Mouse (Mus musculus) R1 (cell line): ENCODE measurements at regions not wholly inside any gene's neighbourhood (a gene's known extent, or its start where the extent isn't known, plus 50 kb on each side); places are given as distances from the start of the nearest gene placed in this dataset.

Experiments
- DNase-seq: peaks from one replicate; pipeline ENCODE4 v3.0.0-alpha.2; 2018; ENCODE audit warnings: low read depth, low spot score

DNA sequence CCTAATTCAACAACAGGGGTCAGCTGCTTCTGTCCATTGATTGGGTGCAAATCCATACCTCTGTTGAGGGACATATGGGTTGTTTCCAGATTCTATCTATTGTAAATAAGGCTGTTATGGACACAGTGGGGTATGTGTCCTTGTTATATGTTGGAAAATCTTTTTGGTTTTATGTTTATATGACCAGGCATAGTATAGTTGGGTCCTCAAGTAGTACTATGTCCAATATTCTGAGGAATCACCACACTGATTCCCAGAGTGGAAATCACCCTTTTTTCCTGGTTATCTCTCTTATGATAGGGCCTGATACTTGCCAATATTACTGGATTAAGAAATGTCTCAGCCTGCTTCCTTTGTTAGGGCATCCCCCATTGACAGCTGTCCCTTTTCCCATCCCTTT, 1471.0 kb downstream of the Kcnt2 start:
- DNase-seq = no peak

GRCm38 (mm10) chr1:141717510-141717909, 1471.6 kb downstream of the Kcnt2 start:
- no peak for DNase-seq

DNA sequence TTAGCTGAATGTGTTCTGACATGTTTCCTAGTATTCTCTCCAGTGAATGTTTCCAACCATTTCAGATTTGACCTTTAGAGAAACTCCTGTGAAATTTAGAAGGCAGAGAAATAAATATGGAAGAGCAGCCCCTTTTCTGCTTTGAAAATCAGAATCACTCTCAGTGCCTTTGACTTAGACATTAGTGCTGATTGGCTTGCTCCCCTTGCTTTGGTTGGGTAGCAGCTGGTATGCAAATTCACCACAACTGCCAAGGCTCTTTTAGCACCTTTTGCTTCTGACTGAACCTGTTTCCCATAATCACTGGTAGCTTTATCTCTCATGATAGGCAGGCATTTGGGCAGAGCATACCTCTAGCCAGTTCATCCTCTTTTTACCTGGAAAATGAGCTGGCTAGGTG, 1495.3 kb downstream of the Kcnt2 start:
- DNase-seq = no peak

DNA sequence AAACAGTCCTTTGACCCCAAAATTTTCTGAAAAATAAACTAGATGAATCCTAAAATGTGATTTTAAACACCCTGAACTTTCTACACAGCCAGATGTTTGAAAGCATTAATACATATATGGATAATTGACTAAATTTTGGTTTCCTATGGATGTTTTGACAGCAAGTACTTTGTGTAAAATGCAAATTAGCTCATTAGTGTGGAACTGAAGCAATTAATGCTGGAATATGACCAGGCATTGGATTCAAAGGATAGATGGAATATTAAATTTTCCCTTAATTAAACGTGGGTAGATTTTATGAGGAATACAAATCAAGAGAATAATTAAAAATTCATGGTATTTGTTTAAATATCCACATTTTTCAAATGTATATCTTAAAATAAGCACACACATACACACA, 1530.1 kb downstream of the Kcnt2 start:
- DNase-seq = no peak

GRCm38 (mm10) chr1:141783367-141783766, 1537.4 kb downstream of the Kcnt2 start:
- DNase-seq = no peak

- no peak for DNase-seq
Measured at GRCm38 (mm10) chr1:141813315-141814158, 1567.6 kb downstream of the Kcnt2 start.

- no peak for DNase-seq
Measured at GRCm38 (mm10) chr1:141831444-141831843, 1585.5 kb downstream of the Kcnt2 start.

- no peak for DNase-seq
Measured at GRCm38 (mm10) chr1:141842547-141842946, 1596.6 kb downstream of the Kcnt2 start.

DNA sequence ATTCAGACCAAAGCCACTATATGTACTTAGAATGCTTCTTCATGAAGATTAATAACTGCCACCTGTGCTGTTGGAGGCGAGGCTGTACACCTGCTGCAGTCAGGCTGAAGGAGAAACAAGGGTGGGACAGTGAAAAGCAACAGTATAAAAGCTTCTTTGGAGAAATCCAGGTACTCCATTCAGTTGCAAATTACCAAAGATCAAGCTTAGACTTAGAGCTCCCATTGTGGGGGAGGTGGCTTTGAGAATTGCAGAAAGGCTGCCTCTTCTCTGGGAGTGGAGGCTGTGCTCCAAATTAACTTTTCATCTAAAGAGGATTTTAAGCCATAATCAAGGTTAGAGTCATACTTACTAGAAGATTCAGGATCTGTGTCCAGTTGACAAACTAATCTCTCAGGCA, 1607.9 kb downstream of the Kcnt2 start:
- DNase-seq = peak; percentile 80

DNA sequence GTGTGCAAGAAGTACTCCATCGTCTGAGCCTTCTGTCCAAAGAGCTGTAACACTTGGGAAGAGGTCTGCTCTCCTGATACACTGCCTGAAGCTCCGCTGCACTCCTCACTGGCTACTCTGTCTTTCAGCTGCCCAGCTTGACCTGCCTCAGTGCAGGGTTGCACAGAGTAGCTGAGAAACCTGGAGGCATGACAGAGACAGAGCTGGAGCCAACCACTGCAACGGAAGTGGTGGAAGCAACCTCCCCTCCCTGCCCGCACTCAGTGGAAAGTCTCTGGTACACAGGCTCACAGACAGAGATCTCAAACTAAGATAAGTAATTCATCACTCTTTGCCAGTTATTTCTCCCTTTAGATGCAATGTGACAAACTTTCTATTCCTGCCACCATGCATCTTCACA, 1638.4 kb downstream of the Kcnt2 start:
- no peak for DNase-seq

GRCm38 (mm10) chr1:141897924-141898455, 1652.0 kb downstream of the Kcnt2 start:
- DNase-seq = no peak

DNA sequence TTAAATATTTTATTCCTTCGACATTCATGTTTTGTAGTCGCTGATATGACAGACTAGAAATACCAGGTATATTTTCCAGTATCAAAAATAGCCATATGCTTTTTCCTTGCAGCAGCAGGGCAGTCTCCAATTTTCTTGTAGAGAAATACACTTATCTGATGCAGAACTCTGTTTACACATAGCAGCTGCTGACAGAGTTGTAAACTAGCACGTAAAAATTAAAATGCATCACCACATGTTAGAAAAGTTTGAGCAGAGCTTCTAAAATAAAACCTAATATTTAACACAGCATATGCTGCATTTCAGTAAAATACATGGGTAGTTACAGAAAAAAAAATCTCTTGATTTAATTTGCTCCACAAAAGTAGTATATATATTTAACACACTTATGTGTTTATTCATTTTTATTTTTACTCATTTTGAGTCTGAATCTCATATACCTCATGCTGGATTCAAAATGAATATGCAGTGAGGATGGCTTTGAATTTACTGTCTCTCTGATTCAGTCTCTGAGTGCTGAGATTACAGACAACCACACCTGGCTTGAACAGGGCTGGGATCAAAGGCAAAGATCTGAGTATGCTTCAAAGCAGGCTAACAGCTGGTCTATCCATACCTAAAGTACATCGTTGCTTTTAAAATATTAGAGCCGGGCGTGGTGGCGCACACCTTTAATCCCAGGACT, 1665.9 kb downstream of the Kcnt2 start:
- DNase-seq = no peak

- DNase-seq = no peak
Measured at GRCm38 (mm10) chr1:141926194-141926593, 1680.2 kb downstream of the Kcnt2 start.

DNA sequence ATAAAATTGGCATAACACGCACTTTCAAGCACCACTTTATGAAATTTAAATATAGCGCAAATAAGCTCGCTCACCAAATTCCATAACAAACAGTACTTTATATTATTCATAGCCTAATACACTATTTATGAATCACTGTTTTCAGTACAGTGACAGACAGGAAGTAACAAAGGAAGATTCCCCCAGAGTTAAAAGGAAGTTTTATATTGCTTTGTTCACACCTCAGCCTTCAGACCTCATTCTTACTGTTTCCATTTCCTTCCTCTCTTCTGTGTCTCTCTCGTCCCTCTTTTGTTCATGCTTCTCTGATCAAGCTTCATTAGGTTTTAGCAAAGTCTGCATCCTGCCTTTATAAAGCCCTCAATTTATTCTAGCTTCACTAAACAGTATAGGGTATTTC, 1680.8 kb downstream of the Kcnt2 start:
- DNase-seq = no peak

GRCm38 (mm10) chr1:141948055-141948454, 1692.4 kb upstream of the B3galt2 start:
- DNase-seq = no peak

GRCm38 (mm10) chr1:141954323-141954867, 1686.1 kb upstream of the B3galt2 start:
- no peak for DNase-seq

DNA sequence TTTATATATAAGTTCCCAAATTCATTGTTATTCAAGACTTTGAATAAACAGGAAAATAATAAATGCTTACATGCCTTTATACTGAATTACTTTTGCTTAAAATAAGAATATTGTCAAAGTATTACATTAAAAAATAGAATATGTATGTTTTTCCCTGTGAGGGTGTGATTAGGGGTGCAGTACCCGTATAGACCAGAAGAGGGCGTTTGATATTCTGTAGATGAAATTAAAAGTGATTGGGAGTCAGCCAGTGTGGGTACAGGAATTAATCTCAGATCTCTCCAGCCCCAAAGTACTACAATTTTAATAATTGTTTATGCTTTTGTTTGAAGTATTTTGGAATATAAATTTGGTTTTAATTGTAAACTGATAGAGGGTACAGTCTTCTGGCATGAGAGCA, 1678.7 kb upstream of the B3galt2 start:
- peak; percentile 20 for DNase-seq

- no peak for DNase-seq
Measured at GRCm38 (mm10) chr1:141968133-141968532, 1672.3 kb upstream of the B3galt2 start.

GRCm38 (mm10) chr1:141974329-141974728, 1666.1 kb upstream of the B3galt2 start:
- DNase-seq = no peak

DNA sequence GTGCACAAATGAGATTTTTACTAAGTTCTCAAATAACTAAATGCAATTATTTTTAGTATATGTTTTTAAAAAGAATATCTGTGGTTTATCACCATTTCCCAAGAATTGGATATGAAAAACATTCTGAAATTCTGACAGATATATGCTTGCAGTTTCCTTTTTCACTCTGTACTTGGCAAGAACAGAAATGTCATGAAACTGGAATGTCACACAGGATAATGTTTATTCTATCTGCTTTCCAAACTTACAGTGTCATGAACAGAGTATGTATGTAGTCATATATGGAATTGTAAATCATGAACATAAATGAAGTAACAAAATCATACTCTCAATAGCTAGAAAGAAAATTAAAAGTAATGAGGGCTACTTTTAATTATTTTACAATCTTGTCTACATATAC, 1640.7 kb upstream of the B3galt2 start:
- DNase-seq = no peak

- DNase-seq = no peak
Measured at GRCm38 (mm10) chr1:142000335-142000734, 1640.1 kb upstream of the B3galt2 start.

DNA sequence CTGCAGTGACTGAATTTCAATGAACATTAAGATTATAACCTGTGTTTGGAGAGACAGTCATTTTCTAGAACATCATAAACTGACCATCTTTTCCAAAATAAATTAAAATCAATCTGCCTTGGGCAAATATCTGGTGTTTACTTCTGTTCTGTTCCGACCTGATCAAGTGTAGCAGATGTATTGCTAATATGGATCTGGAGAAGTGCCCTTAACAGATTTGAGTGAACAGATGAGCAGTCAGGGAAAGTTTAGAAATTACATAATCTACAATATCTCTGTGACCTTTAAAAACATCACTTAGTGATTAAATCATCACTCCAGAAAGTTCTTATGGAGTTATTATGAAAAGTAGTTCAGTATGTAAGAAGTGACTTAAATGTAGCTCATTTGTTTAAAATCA, 1634.1 kb upstream of the B3galt2 start:
- DNase-seq = no peak

GRCm38 (mm10) chr1:142042751-142043150, 1597.7 kb upstream of the B3galt2 start:
- no peak for DNase-seq
